Mouse (Mus musculus): Measurements from ENCODE around the gene Hp1bp3.

Hp1bp3 gene

GRCm38 (mm10) chr4:138223623-138224022 lies 7.5 kb downstream of the Hp1bp3 start:
- no peak for DNase-seq

GRCm38 (mm10) chr4:138246756-138247665 lies 30.9 kb downstream of the Hp1bp3 start:
- no peak for DNase-seq

DNA sequence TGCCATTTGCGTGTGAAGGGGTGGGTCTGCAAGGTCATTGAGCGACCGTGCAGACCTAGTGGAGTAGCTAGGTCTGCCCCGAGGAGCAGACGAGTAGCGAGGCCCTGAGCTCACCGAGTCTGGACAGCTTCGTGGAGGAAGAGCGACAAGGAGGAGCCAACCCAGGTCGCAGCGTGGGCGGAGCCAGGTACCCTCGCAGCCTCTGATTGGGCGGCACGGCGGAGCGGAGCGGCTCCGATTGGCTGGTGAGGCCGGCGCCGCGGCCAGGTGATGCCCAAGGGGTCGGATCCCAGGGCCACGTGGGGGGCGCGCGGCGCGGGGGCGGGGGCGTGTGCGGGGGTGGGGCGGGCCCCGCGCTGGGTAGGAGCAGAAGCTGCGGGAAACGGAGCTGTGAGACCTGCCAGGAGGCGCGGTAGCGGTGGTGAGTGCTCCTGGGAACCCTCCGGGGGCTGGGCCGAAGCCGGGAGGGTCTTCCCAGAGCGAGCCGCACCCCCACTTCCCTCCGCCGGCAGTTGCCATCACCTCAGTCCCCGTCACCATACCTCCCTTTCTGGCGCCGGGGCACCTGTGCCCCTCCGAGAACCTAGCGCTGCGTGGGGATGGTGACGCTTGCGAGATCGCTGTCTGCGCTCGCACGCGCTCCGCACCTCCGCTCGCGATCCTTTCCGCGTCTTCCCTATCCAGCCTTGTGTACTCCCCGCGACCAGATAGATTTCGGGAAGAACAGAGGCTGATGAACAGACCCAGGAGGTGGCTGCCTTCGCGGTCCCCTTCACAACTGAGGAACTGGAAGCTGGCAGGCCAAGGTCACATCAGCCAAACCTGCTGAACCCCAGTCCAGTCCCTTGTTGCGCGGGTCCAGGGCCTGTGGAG lies 34.2 kb downstream of the Hp1bp3 start, which contains the start of the genes Sh2d5 and Kif17:
Sh2d5 (plus strand) TSS at position 316 of the 873 bp plus-strand sequence.
Kif17 (plus strand) TSS at position 348 of the 873 bp plus-strand sequence.
- peak; percentile 66 for DNase-seq

- DNase-seq, result no peak
Observed at GRCm38 (mm10) chr4:138251819-138252218, 35.7 kb downstream of the Hp1bp3 start.

GRCm38 (mm10) chr4:138252231-138252630 lies 36.1 kb downstream of the Hp1bp3 start:
- DNase-seq, result no peak

DNA sequence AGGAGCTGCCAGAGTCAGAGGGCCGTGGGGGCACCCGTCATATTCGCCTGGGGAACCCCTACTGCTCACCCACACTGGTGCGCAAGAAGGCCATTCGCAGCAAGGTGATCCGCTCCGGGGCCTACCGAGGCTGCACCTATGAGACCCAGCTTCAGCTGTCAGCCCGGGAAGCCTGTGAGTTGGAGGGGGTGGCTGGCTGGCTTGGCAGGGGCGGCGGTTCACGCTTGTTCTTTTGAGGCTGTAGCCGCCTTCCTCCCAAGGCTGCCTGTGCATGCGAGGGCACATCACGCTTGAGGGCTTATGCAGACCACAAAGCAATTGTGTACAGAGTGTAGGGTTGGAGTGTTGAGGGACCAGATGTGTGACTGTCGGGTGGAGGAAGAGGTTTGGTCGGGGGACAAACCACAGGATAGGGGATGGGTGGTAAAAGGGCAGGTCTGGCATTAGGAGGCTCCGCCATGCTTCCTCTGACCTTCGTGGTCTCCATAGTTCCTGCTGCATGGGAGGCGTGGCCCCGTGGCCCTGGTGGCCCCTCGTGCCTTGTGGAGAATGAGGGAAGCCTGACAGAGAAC lies 41.1 kb downstream of the Hp1bp3 start:
- no peak for DNase-seq

DNA sequence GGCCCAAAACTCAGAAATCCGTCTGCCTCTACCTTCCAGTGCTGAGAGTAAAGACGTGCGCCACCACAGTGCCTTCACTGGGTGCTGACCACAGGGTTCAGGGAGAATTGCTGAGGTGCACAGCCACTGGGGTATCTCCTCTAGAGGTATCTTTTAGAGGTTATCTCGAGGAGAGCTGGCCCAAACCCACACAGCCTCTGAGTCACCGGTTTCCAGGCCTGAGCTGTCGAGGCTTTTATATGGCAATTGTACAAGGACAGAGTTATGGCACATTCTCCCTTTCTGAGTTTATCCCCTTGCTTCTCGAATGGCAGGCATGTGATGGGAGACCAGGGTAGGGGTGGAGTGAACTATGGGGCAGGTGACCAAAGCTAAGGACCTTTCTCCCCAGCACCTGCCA lies 42.6 kb downstream of the Hp1bp3 start:
- DNase-seq, result no peak

- DNase-seq, result no peak
Observed at GRCm38 (mm10) chr4:138259482-138259881, 43.4 kb downstream of the Hp1bp3 start.

GRCm38 (mm10) chr4:138261843-138262681 lies 46.0 kb downstream of the Hp1bp3 start:
- peak; percentile 88 for DNase-seq

GRCm38 (mm10) chr4:138267869-138268268 lies 51.8 kb downstream of the Hp1bp3 start:
- DNase-seq, result no peak

GRCm38 (mm10) chr4:138272011-138272997 lies 56.2 kb downstream of the Hp1bp3 start:
- no peak for DNase-seq

GRCm38 (mm10) chr4:138278346-138278745 lies 62.2 kb downstream of the Hp1bp3 start:
- no peak for DNase-seq

DNA sequence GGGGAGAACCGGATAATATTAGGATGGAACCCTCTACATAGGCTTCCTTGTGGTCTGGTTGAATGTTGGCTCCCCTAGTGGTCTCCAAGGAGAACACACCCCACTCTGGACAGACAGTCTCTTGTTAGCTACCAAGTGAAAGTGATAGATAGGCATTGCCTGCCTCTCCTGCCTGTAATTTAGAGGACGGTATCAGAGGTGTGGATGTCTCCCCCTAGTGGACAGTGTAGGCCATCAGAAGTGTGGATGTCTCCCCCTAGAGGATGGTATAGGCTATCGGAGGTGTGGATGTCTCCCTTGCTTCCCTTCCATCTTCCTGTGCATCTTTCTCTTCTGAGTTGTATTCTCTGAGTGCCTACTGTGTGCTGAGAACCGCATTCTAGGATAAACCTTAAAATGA lies 66.7 kb downstream of the Hp1bp3 start:
- peak; percentile 55 for DNase-seq

DNA sequence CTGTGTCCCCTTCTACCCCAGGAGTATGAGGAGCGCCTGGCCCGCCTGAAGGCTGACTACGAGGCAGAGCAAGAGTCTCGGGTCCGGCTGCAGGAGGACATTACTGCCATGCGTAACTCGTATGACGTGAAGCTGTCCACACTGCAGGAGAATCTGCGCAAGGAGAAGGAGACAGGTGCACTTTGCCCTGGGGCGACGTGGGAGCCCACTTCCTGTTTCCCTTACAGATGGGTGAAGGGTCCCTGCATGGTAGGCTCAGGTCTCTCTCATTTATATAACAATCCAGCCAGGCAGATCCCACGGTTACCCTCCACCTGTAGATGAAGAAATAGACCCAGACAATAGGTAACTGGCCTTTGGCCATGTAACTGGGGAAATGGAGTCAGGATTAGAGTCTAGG lies 70.3 kb downstream of the Hp1bp3 start:
- DNase-seq, result no peak

DNA sequence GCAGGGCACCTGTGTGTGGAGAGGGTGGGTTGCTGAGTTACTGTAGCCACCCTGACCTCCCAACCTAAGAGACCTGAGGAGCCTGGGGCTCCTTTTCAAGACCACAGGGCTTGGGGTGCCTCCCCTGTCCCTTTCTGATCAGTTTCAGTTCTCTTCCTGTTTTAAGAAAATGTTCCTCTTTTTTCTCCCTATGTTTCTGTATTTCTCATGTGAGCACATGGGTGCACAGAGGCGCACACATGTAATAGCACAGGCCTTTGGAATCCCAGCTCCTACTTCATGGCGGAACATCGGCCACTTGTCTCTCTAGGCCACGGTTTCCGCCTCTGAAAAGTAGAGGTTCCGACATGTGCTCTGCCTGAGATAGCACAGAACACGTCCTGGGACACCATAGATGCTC lies 72.6 kb downstream of the Hp1bp3 start:
- DNase-seq, result no peak

DNA sequence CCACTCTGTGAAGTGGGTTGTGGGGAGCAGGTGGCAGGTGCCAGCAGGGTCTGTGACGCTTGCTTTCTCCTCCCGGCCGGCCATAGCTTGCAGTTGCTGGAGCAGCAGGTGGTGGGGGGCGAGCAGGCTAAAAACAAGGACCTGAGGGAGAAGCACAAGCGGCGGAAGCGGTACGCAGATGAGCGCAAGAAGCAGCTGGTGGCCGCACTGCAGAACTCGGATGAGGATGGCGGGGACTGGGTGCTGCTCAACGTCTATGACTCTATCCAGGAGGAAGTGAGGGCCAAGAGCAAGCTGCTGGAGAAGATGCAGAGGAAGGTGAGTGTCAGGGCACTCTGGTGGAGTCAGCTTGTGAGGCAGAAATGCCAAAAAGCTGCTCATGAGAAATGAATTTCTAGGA lies 75.9 kb downstream of the Hp1bp3 start:
- no peak for DNase-seq

DNA sequence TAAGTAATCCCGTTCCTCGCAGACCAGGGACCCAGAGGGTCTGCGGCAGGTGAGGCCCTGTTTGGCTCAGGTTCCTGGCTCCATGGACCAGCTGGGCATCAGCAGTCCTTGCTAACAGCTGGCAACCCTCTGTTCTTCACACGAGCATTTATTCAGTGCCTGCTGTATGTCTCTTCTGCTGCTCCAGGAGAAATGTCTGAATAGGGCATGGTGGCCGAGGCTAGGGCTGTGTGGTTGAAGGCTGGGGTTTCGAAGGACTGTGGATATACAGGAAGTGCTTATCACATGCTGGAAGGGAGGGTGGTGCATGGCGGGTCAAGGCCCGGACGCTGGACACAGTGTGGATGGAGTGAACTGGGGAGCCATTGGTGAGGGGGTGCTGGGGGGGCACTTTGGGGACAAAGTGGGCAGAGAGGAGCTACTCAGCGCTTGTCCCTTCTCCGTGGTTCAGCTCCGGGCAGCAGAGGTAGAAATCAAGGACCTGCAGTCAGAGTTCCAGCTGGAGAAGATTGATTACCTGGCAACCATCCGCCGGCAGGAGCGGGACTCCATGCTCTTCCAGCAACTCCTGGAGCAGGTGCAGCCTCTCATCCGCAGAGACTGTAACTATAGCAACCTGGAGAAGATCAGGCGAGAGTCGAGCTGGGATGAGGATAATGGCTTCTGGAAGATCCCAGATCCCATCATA lies 77.3 kb downstream of the Hp1bp3 start:
- DNase-seq, result no peak

- no peak for DNase-seq
Observed at GRCm38 (mm10) chr4:138293949-138294550, 78.0 kb downstream of the Hp1bp3 start.

Data from kidney, adult 18-20 months (tissue).